Mouse (Mus musculus) embryonic facial prominence, embryonic 10.5 days (tissue): ENCODE results near the gene Ppp1cb. TPM values are rescaled to one million over a fixed set of nuclear protein-coding genes. Genes with fewer than 3 reads are reported as not detected.

Experiments used
- DNase-seq: peaks from one replicate; pipeline ENCODE4 v3.0.0-alpha.2; 2017; ENCODE audit warnings: low spot score
- H3K27ac ChIP-seq: fragments of 300-500 bp; sonication (generic); replicated peaks from 2 replicates; pipeline ENCODE4 v1.5.1; 2016; ENCODE audit warnings: mild to moderate bottlenecking
- H3K27me3 ChIP-seq: fragments of 300-500 bp; sonication (generic); replicated peaks from 2 replicates; pipeline ENCODE4 v1.6.1; 2016; ENCODE audit warnings: low read depth, mild to moderate bottlenecking; ENCODE audit not compliant: poor library complexity, severe bottlenecking
- H3K36me3 ChIP-seq: fragments of 300-500 bp; sonication (generic); replicated peaks from 2 replicates; pipeline ENCODE4 v1.6.1; 2016; ENCODE audit warnings: mild to moderate bottlenecking, moderate library complexity
- H3K4me1 ChIP-seq: fragments of 300-500 bp; sonication (generic); 2 replicates; pipeline ENCODE4 v1.6.1; 2016
- H3K4me3 ChIP-seq: fragments of 300-500 bp; sonication (generic); 2 replicates; pipeline ENCODE4 v1.5.1; 2016; ENCODE audit warnings: mild to moderate bottlenecking, moderate library complexity
- H3K9me3 ChIP-seq: fragments of 300-500 bp; sonication (generic); 2 replicates; pipeline ENCODE4 v1.6.1; 2016; ENCODE audit warnings: mild to moderate bottlenecking
- WGBS: fragments of 180-500 bp; shearing (Covaris S2); methylation state at CpG from one replicate; pipeline ENCODE4 v1.1.7; 2016; 5-methylcytosine and 5-hydroxymethylcytosine counted together
- polyA plus RNA-seq: library from polyadenylated mRNA; unstranded; fragments of >200 nt; fragmentation: Nextera tagmentation; extraction: Ambion mirVana; gene quantifications from 2 replicates; pipeline ENCODE4 v1.2.1, GENCODE M21; 2016

The Ppp1cb gene
- polyA plus RNA-seq, 1 experiment from 2014 or later = 227 TPM

DNA sequence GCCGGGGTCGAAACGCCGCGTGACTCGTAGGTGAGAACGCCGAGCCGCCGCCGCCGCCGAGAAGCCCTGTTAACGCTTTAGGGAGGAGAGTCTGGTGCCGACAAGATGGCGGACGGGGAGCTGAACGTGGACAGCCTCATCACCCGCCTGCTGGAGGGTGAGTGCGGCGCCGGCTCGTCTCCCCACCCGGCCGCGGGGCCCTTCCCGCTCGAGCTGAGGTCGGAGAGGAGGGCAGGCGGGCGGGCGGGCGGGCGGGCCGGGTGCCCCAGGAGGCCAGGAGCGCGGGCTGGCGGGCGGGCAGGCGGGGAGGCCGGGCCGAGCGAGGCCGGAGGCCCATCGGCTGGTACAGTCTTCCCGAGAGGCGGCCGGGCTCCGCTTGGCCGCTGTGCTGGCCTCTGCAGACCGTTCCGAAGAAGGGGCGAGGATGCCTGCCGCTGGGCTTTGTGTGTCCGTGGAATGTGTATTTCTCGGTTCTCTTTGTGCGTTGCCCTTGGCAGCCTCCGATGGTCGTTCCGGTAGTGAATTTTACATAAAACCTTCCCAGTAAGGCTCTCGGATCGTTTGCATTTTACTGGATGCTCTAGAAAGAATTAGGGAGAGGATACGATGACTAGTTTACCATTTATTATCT is 723 bp downstream of the Ppp1cb start:
- under 1% methylated on average over 63 of the region's 63 CpGs for WGBS
- no peaks in the 10 kb centered on the region for H3K27me3 ChIP-seq
- DNase-seq = no peak
- H3K36me3 ChIP-seq = 0 out of 2 replicates have a peak, but pooled peaks cover 2% of the 10 kb centered on the region
- no peaks in the 10 kb centered on the region for H3K9me3 ChIP-seq
- peaks cover 13% of the 10 kb centered on the region for H3K4me1 ChIP-seq
- peak overlapping the region; percentile 100 for H3K27ac ChIP-seq
- peak overlapping the region; percentile 97 for H3K4me3 ChIP-seq

DNA sequence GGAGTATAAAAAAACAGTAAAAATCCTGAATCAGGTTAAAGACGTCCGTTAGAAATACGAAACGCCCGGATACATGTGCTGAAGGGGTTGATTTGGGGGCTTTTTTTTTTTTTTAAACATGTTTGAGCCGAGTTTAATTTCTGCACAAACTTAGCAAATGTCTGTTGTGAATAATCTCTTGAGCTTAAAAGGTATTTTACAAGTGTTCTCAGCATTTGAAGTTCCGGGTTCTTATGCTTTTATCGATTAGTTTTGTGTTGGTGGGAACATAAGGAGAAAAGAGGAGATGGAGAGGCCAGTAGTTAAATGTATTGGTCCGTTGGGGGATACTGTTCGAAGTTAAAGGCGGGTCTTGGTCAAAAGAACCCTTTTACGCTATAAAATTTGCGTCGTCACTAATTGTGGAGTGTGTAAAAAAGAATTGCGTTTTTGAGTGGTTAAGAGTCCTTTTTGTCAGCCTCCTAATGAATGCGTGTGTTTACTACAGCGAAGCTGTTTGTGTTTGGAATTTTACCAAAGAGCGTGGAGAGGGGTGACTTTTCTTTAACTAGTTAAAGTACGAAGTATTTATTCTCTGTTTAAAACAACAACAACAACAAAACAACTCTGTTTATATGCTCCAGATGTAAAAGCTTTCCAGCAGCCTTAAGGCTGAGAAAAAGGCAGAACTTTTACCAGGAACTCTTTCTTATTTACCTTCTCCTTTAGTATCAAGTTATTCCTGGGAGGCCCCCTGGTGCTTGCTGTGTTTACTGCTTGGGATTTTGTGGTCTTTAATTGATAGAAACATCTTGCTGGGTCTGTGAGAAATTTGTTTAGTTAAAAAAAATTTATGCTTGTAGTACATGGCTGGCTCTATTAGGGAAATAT is 1.5 kb downstream of the Ppp1cb start:
- H3K36me3 ChIP-seq = 0 out of 2 replicates have a peak, but pooled peaks cover 3% of the 10 kb centered on the region
- H3K27me3 ChIP-seq = no peaks in the 10 kb centered on the region
- WGBS = under 1% methylated on average over 19 of the region's 19 CpGs
- DNase-seq = peak; percentile 57
- H3K9me3 ChIP-seq = no peaks in the 10 kb centered on the region
- peak overlapping the region; percentile 97 for H3K4me3 ChIP-seq
- peak overlapping the region; percentile 100 for H3K27ac ChIP-seq
- H3K4me1 ChIP-seq = peaks cover 13% of the 10 kb centered on the region

DNA sequence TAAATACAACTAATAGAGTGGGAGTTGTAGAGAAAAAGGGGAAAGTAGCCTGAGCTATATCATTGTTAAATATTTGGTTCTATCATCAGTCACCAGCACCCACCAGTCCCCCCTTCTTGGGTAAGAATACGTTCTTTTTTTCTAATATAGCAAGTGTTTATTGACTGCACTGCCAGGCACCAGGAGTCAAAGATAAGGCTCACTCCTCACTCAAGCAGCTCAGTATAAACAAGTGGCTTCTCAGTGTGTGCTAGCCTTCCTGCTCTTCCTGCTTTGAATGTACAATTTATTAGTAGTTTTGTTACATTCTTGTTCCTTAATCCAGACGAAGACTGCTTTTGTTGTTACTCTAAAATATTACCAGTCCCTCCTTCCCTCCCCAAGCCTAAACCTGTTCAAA is 2.3 kb downstream of the Ppp1cb start:
- Histone ChIP-seq H3K9me3 (no peaks in the 10 kb centered on the region), H3K4me1 (peaks cover 13% of the 10 kb centered on the region), H3K27me3 (no peaks in the 10 kb centered on the region), H3K4me3 (peak overlapping the region; percentile 97), H3K27ac (no peak overlapping the region), H3K36me3 (0 out of 2 replicates have a peak, but pooled peaks cover 8% of the 10 kb centered on the region)
- 61% methylated on average over 2 of the region's 2 CpGs for WGBS
- no peak for DNase-seq

DNA sequence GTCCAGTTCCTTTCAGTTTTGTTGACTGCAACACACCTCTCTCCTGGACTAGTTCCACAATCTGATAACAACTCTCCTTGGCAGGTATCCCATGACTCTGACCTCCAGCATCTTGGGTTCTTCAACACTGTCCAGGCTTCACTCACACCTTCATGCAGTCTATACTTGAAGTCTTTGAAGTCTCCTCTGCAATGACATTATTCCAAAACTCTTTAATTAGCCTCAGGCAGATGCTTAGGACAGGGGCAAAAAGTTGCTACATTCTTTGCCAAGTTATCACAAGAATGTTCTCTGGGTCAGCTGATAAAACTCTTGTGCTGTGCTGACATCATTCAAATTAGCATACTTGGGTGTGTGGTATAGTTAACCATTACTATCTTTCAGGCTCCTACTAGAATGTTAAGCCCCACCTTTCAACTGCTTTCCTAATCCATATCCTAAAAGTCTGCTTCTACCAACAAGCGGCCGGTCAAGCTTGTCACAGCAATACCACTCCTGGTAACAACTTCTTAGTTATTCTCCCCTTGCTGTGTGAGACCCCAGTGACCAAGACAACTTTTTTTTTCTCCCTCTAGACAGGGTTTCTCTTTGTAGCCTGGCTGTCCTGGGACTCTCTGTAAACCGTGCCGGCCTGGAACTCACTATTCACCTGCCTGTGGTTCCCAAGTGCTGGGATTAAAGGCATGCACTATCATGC is 13.8 kb downstream of the Ppp1cb start:
- Histone ChIP-seq H3K27ac (no peak overlapping the region), H3K27me3 (no peaks in the 10 kb centered on the region), H3K4me3 (no peak overlapping the region), H3K36me3 (peaks cover 23% of the 10 kb centered on the region), H3K9me3 (no peaks in the 10 kb centered on the region), H3K4me1 (no peaks in the 10 kb centered on the region)
- no peak for DNase-seq
- 89% methylated on average over 4 of the region's 4 CpGs for whole genome bisulfite sequencing

DNA sequence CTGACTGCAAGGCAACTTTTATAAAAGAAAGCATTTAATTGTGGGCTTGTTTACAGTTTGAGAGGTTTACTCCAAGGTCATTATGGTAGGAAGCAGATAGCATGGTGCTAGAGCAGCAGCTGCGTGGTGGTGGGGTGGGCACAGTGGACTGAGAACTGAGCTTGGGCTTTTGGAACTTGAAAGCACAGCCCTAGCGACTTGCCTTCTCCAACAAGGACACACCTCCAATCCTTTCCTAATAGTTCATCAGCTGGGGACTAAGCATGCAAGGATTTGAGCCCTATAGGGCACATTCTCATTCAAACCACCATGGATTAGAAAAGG is 14.3 kb downstream of the Ppp1cb start:
- no peak for DNase-seq
- Histone ChIP-seq H3K4me1 (no peaks in the 10 kb centered on the region), H3K36me3 (peaks cover 23% of the 10 kb centered on the region), H3K27ac (no peak overlapping the region), H3K4me3 (no peak overlapping the region), H3K9me3 (no peaks in the 10 kb centered on the region), H3K27me3 (no peaks in the 10 kb centered on the region)
- 92% methylated on average over 2 of the region's 2 CpGs for WGBS

DNA sequence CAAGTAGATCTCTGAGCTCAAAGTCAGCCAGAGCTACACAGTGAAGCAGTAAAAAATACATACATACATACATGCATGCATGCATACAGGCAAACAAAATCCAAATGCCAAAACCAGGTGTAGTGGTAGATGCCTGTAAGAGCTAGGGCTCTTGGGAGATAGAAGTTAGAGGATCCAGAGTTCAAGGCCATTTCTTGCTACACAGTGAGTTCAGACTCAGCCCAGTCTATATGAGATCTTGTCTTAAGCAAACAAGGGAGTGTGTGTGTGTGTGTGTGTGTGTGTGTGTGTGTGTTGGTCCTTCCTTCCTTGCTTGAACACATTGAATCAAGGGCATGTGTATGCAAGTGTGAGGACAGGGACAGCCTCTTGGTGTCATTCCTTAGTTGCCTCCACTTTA is 17.9 kb downstream of the Ppp1cb start:
- no peaks in the 10 kb centered on the region for H3K27me3 ChIP-seq

DNA sequence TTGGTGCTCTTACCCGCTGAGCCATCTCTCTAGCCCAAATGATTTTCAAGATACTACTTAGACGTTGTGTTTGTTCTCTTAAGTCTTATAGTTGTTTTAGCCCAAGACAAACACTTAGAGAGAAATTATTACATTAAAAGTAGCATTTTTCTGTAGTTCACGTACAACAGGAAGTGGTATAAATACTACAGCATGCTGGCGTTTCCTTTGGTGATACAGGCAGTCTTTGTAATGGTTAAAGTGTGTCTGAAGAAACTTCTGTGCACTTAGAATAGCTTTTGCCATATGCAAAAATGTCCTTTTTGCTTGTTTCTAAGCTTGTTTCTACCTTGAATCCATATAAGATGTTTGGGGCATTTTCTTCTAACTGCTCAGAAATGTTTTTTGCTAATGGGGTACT is 20.3 kb downstream of the Ppp1cb start:
- Histone ChIP-seq H3K4me1 (no peaks in the 10 kb centered on the region), H3K9me3 (no peaks in the 10 kb centered on the region), H3K4me3 (no peak overlapping the region), H3K27ac (no peak overlapping the region), H3K27me3 (no peaks in the 10 kb centered on the region), H3K36me3 (peaks cover 57% of the 10 kb centered on the region)
- DNase-seq = no peak
- WGBS = 94% methylated on average over 4 of the region's 4 CpGs

More for the DNA sequence above, 17.9 kb downstream of the Ppp1cb start:
- Histone ChIP-seq H3K4me3 (no peak overlapping the region), H3K36me3 (peaks cover 46% of the 10 kb centered on the region), H3K27ac (no peak overlapping the region), H3K4me1 (no peaks in the 10 kb centered on the region), H3K9me3 (no peaks in the 10 kb centered on the region)
- no peak for DNase-seq

DNA sequence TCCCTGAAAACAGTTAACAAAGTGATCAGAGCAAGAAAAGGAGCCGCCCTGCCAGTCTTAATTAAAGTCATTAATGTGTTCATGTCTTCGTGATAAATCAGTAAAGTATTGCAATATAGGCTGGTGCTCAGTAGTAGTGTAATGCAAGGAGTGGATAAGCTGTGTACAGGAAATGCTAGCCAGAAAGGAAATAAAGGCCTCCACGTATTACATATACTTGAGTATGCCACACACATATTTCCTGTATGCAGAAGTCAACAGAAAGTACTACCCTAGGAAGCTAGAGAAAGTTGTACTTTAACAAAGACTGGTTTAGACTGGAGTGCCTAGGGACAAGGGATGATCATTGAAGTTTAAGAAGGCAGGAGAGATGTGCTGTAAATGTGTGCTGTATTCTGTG is 26.8 kb downstream of the Ppp1cb start:
- DNase-seq = no peak
- Histone ChIP-seq H3K9me3 (no peaks in the 10 kb centered on the region), H3K27me3 (no peaks in the 10 kb centered on the region), H3K36me3 (peaks cover 97% of the 10 kb centered on the region), H3K4me3 (no peak overlapping the region), H3K4me1 (no peaks in the 10 kb centered on the region), H3K27ac (no peak overlapping the region)
- 95% methylated on average over 3 of the region's 3 CpGs for WGBS

DNA sequence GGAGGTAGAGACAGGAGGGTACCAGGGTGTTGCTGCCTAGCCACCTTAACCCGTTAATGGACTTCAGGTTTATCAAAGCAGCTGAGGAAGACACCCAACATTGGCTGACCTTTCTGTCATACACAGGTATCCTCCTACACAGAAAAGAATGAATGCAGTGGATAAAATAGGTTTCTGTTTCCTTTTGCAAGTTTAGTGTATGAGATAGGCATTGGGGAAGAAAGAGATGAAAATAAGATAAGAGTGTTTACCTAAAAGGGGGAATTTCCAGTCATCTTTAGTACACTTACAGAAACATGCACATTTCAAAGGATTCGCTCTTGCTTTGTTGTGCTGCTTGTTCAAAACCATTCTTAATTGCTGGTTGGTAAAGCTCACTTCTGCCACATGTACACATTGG is 29.4 kb downstream of the Ppp1cb start:
- DNase-seq = no peak
- Histone ChIP-seq H3K9me3 (no peaks in the 10 kb centered on the region), H3K4me3 (no peak overlapping the region), H3K27ac (no peak overlapping the region), H3K4me1 (no peaks in the 10 kb centered on the region), H3K27me3 (no peaks in the 10 kb centered on the region), H3K36me3 (peaks cover 100% of the 10 kb centered on the region)
- WGBS = 96% methylated on average over 2 of the region's 2 CpGs

DNA sequence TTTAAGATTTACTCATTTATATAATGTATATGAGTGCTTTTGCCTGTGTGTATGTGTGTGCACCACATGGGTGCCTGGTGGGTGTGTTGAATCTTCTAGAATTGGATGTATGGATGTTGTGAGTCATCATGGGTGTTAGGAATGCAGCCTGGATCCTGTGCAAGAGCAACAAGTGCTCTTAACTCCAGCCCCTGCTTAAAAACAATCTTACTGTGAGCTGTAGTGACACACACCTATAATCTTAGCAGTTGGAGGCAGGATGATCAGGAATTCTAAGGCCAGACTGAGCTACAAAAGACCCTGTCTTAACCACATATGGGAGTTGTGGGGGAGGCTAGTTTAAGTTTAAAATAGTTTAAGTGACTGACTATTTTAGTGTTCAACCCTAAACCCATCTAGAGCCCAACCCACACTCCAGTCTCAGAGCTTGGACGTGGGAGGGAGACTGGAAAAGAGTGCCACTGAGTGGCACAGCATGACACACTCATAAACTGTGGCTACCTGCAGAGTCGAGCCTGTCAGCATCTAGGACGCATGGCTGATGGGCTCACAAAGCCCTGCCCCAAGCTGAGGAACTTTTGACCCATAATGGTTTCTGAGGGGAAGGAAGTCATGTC is 35.5 kb downstream of the Ppp1cb start:
- H3K36me3 ChIP-seq = peaks cover 96% of the 10 kb centered on the region
- H3K4me1 ChIP-seq = no peaks in the 10 kb centered on the region
- H3K27ac ChIP-seq = no peak overlapping the region
- H3K27me3 ChIP-seq = no peaks in the 10 kb centered on the region
- DNase-seq = no peak
- WGBS = 84% methylated on average over 3 of the region's 3 CpGs
- H3K9me3 ChIP-seq = 0 out of 2 replicates have a peak, but pooled peaks cover 3% of the 10 kb centered on the region
- H3K4me3 ChIP-seq = no peak overlapping the region

DNA sequence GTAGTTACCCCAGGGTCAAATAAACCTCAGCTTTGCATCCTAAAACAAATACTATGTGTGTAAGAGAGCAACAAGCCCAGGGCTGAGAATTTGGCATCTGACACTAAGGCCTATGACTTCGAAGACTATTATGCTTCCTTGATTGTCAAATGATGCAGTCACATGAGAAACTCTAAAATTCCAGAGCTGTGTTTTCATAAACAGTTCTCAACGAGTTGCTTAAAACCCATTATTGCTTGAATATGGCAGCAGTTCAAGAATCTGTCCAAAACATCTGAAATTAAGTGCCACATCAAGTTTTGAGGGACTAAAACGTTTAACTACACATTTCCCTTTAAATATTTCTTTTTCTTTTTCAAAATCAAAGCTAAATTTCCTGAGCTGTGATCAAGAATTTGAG is 50.1 kb downstream of the Ppp1cb start:
- H3K27ac ChIP-seq = no peak overlapping the region
- no peaks in the 10 kb centered on the region for H3K9me3 ChIP-seq
- H3K36me3 ChIP-seq = peaks cover 22% of the 10 kb centered on the region
- no peak overlapping the region for H3K4me3 ChIP-seq
- no peaks in the 10 kb centered on the region for H3K4me1 ChIP-seq
- DNase-seq = no peak
- H3K27me3 ChIP-seq = no peaks in the 10 kb centered on the region
- 86% methylated on average over 3 of the region's 3 CpGs for WGBS

DNA sequence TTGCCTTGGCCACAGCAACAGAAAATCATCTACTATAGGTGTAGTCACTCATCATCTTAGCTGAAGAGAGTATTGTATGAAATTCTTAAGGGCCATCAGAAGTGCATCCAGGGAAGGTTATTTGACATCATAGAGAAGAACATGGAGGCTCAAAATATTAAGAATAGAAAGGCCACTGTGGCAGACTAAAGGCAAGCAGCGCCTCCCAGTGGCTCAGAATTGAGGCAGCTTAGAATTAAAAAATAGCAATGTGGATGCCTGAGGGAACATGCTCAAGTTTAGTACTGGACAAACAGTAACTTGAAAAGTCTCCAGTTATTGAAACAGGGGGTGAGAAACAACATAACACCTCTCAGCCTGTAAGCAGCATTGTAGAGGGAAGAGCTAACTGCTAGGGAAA is 61.7 kb downstream of the Ppp1cb start:
- H3K27ac ChIP-seq = no peak overlapping the region
- no peaks in the 10 kb centered on the region for H3K27me3 ChIP-seq
- no peaks in the 10 kb centered on the region for H3K4me1 ChIP-seq
- WGBS = 46% methylated on average over 1 of the region's 1 CpGs
- DNase-seq = no peak
- H3K4me3 ChIP-seq = no peak overlapping the region
- peaks cover 6% of the 10 kb centered on the region for H3K36me3 ChIP-seq
- peaks cover 7% of the 10 kb centered on the region for H3K9me3 ChIP-seq
